In genomic region chr17:65527529-65527928, GRCm38 (mm10) we compare ENCODE assay signal across 21 mouse cellular contexts. TPM values are rescaled to one million over a fixed set of nuclear protein-coding genes. Genes with fewer than 3 reads are reported as not detected.
DNase-seq lines count a peak whose midpoint lies in the region; ATAC-seq and TF ChIP-seq lines count a peak whose summit lies in the region.
"Had no signal": no experiment of that assay in that cellular context is flagged by ENCODE, and none has a peak within 500 bp of the region (broad histone marks: within the 10 kb centered on the region; RNA-seq: fewer than 3 reads in every experiment).

No protein-coding gene starts in this region.

- TF ChIP-seq CTCF in bone marrow macrophage, adult 2 months (IDR thresholded peaks at IDR 0.05; ENCODE audit: low read depth, low read length) = no peak

- H3K36me3 ChIP-seq in heart, embryonic 11.5 days (ENCODE audit: control insufficient read depth, insufficient read depth, low read length) = no peaks in the 10 kb centered on the region
- H3K36me3 ChIP-seq in forebrain, embryonic 13.5 days (ENCODE audit: poor library complexity, severe bottlenecking) = no peaks in the 10 kb centered on the region
- H3K36me3 ChIP-seq: embryonic facial prominence, embryonic 12.5 days; limb, embryonic 15.5 days; neural tube, embryonic 13.5 days had no signal

- no peak overlapping the region; the same call in 1 of the 2 replicates for H3K4me2 ChIP-seq in heart, embryonic 11.5 days
- no peak overlapping the region for H3K4me2 ChIP-seq in forebrain, embryonic 13.5 days
- H3K4me2 ChIP-seq: embryonic facial prominence, embryonic 12.5 days; limb, embryonic 15.5 days; neural tube, embryonic 13.5 days had no signal

- no peak for TF ChIP-seq POLR2A in bone marrow macrophage, adult 2 months (IDR thresholded peaks at IDR 0.05; ENCODE audit: borderline replicate concordance, low read depth, low read length)

- H3K4me3 ChIP-seq in bone marrow macrophage, adult 2 months (ENCODE audit: insufficient read depth, low read length) = no peak overlapping the region
- no peak overlapping the region for H3K4me3 ChIP-seq in heart, embryonic 11.5 days (ENCODE audit: low read depth, low read length)
- H3K4me3 ChIP-seq in forebrain, embryonic 13.5 days = no peak overlapping the region
- H3K4me3 ChIP-seq: embryonic facial prominence, embryonic 12.5 days; limb, embryonic 15.5 days; neural tube, embryonic 13.5 days had no signal

- intact Hi-C loops in heart, postnatal 25 days (cut with DNase I) = no loop called here
- intact Hi-C loops in heart, postnatal 14 days (cut with DNase I) = no loop called here

- 0 out of 2 replicates have a peak, but pooled peaks cover 5% of the 10 kb centered on the region for H3K4me1 ChIP-seq in bone marrow macrophage, adult 2 months (ENCODE audit: control insufficient read depth, insufficient read depth, low read length)
- peaks cover 4% of the 10 kb centered on the region; the same call in 1 of the 2 replicates for H3K4me1 ChIP-seq in heart, embryonic 11.5 days (ENCODE audit: control insufficient read depth, insufficient read depth, low read length)
- no peaks in the 10 kb centered on the region for H3K4me1 ChIP-seq in forebrain, embryonic 13.5 days
- H3K4me1 ChIP-seq: embryonic facial prominence, embryonic 12.5 days; limb, embryonic 15.5 days; neural tube, embryonic 13.5 days had no signal

- 51% methylated on average over 5 of the region's 5 CpGs for WGBS in heart, embryonic 11.5 days (ENCODE audit: insufficient replicate concordance)
- 90% methylated on average over 5 of the region's 5 CpGs for WGBS in forebrain, embryonic 13.5 days

- H3K9me3 ChIP-seq in heart, embryonic 11.5 days (replicated peaks; ENCODE audit: control insufficient read depth, low read length) = no peaks in the 10 kb centered on the region
- no peaks in the 10 kb centered on the region for H3K9me3 ChIP-seq in forebrain, embryonic 13.5 days (replicated peaks)
- H3K9me3 ChIP-seq: embryonic facial prominence, embryonic 12.5 days; limb, embryonic 15.5 days; neural tube, embryonic 13.5 days had no signal

- H3K9ac ChIP-seq in heart, embryonic 11.5 days (ENCODE audit: low read depth, low read length) = no peak overlapping the region
- H3K9ac ChIP-seq in forebrain, embryonic 13.5 days = no peak overlapping the region
- H3K9ac ChIP-seq: embryonic facial prominence, embryonic 12.5 days; limb, embryonic 15.5 days; neural tube, embryonic 13.5 days had no signal

- DNase-seq in heart, adult 11 months = peak; percentile 94
- DNase-seq in heart, postnatal 25 days (ENCODE audit: low spot score) = no peak
- DNase-seq in heart, postnatal 14 days = peak; percentile 15 to 27
- DNase-seq in kidney, postnatal 10 days = no peak
- no peak for DNase-seq in layer of hippocampus, postnatal 14 days (ENCODE audit: low spot score in 2 of 2)
- DNase-seq: cerebellum, postnatal 14 days; kidney, adult 11 months; kidney, postnatal 14 days; lung, adult 18-20 months; lung, postnatal 36 days; thymus, postnatal 25 days had no signal

- H3K27ac ChIP-seq in bone marrow macrophage, adult 2 months (ENCODE audit: insufficient read depth, low read depth, low read length) = peak overlapping the region; percentile 43
- H3K27ac ChIP-seq in heart, embryonic 11.5 days (ENCODE audit: low read depth, low read length) = peak overlapping the region; percentile 54
- no peak overlapping the region for H3K27ac ChIP-seq in forebrain, embryonic 13.5 days
- H3K27ac ChIP-seq: embryonic facial prominence, embryonic 12.5 days; limb, embryonic 15.5 days; neural tube, embryonic 13.5 days had no signal

- no peaks in the 10 kb centered on the region for H3K27me3 ChIP-seq in heart, embryonic 11.5 days (ENCODE audit: control insufficient read depth, insufficient read depth, low read length)
- H3K27me3 ChIP-seq in forebrain, embryonic 13.5 days = no peaks in the 10 kb centered on the region
- H3K27me3 ChIP-seq: embryonic facial prominence, embryonic 12.5 days; limb, embryonic 15.5 days; neural tube, embryonic 13.5 days had no signal

- ATAC-seq in heart, embryonic 11.5 days (replicated peaks; ENCODE audit: insufficient number of reproducible peaks, low FRiP score, low TSS enrichment) = no peak
- ATAC-seq in forebrain, embryonic 13.5 days = no peak
- ATAC-seq: hindbrain, embryonic 16.5 days had no signal

RNA-seq across cellular contexts. Expression of gene Tmem232, which starts 13.1 kb away (rescaled TPM):
- total RNA-seq in heart, postnatal 25 days (2021) = not detected
- polyA plus RNA-seq in bone marrow macrophage, adult 2 months (2012; ENCODE audit: insufficient read depth, insufficient read length, missing spikeins) = not detected in 2 replicates
- 0.23 and 0.34 TPM in 2 replicates for polyA plus RNA-seq in heart, embryonic 11.5 days (2014; fragmentation: Nextera tagmentation; extraction: Ambion mirVana)
- total RNA-seq in heart, postnatal 14 days (2021) = not detected
- 1 to 10 TPM; 1.2 to 1.4 TPM for total RNA-seq in layer of hippocampus, postnatal 14 days (2021)
- 0.14 and 0.18 TPM in 2 replicates for polyA plus RNA-seq in forebrain, embryonic 13.5 days (2015; fragmentation: Nextera tagmentation; extraction: Ambion mirVana)
- total RNA-seq: granulocyte monocyte progenitor cell, adult 5-6 weeks; monocyte, adult 5-6 weeks had no signal
- polyA plus RNA-seq: C2C12 had no signal

Comparison
In these comparisons a context has a peak if more than half of its experiments do, and no peak if none do; other contexts are left out.
1. DNase-seq: peak in heart, adult 11 months (single experiment) and heart, postnatal 14 days (2 of 2); none in heart, postnatal 25 days (single experiment), kidney, postnatal 10 days (single experiment) and layer of hippocampus, postnatal 14 days (0 of 2).